Mouse (Mus musculus) kidney, postnatal 25 days (tissue): Measurements from ENCODE around the gene Usp21.
"Not testable (repeated sequence)": the region's sequence is repeated elsewhere in the genome, so short reads cannot be mapped to it uniquely, and the experiment has no call there.

Experiments used
- DNase-seq, 2 experiments: peaks; one replicate each; pipeline ENCODE4 v3.0.0; 2021; ENCODE audit warnings: mixed read lengths in 2 of 2

The Usp21 gene

GRCm38 (mm10) chr1:171287136-171288081, at the start of gene Usp21:
TSS of gene Usp21 (minus strand) at chr1:171287991.
- DNase-seq: peak; percentile 95 to 98

GRCm38 (mm10) chr1:171330216-171330560, 42.4 kb upstream of the Usp21 start:
- DNase-seq: peak in 1 of 2 experiments; percentile 6

- peak; percentile 37 to 79 for DNase-seq
Observed at GRCm38 (mm10) chr1:171329433-171330215, 41.8 kb upstream of the Usp21 start.

GRCm38 (mm10) chr1:171328839-171329432, 41.1 kb upstream of the Usp21 start, which contains the start of gene Dedd:
TSS of gene Dedd (plus strand) at chr1:171329145.
- peak; percentile 90 to 97 for DNase-seq

- no peak for DNase-seq
Observed at GRCm38 (mm10) chr1:171328244-171328643, 40.5 kb upstream of the Usp21 start.

- DNase-seq: not testable (repeated sequence)
Observed at GRCm38 (mm10) chr1:171326588-171326987, 38.8 kb upstream of the Usp21 start.

GRCm38 (mm10) chr1:171325571-171325970, 37.8 kb upstream of the Usp21 start:
- no peak for DNase-seq

GRCm38 (mm10) chr1:171322012-171322411, 34.2 kb upstream of the Usp21 start:
- DNase-seq: peak; percentile 43 to 81

- DNase-seq: no peak
Observed at GRCm38 (mm10) chr1:171321415-171321814, 33.6 kb upstream of the Usp21 start.

- DNase-seq: peak in 1 of 2 experiments; percentile 35
Observed at GRCm38 (mm10) chr1:171320151-171320550, 32.4 kb upstream of the Usp21 start.

GRCm38 (mm10) chr1:171319748-171320147, 32.0 kb upstream of the Usp21 start:
- peak; percentile 34 to 66 for DNase-seq

GRCm38 (mm10) chr1:171309321-171309720, 21.5 kb upstream of the Usp21 start:
- DNase-seq: no peak

- not testable (repeated sequence) for DNase-seq
Observed at GRCm38 (mm10) chr1:171306157-171306556, 18.4 kb upstream of the Usp21 start.

GRCm38 (mm10) chr1:171298226-171298625, 10.4 kb upstream of the Usp21 start:
- no peak for DNase-seq

- DNase-seq: no peak
Observed at GRCm38 (mm10) chr1:171295063-171295402, 7.2 kb upstream of the Usp21 start.

- DNase-seq: peak; percentile 87 to 93
Observed at GRCm38 (mm10) chr1:171294298-171295062, 6.7 kb upstream of the Usp21 start, which contains the start of gene Ufc1. TSS of gene Ufc1 (minus strand) at chr1:171295024.

- no peak for DNase-seq
Observed at GRCm38 (mm10) chr1:171293906-171294297, 6.1 kb upstream of the Usp21 start.

GRCm38 (mm10) chr1:171293351-171293750, 5.6 kb upstream of the Usp21 start:
- DNase-seq: no peak

GRCm38 (mm10) chr1:171288328-171288727, 537 bp upstream of the Usp21 start:
- DNase-seq: no peak

GRCm38 (mm10) chr1:171286517-171286916, 1.3 kb downstream of the Usp21 start:
- DNase-seq: peak in 1 of 2 experiments; percentile 49

- peak in 1 of 2 experiments; percentile 46 for DNase-seq
Observed at GRCm38 (mm10) chr1:171285096-171285892, 2.5 kb downstream of the Usp21 start.
